Mouse (Mus musculus): Measurements from ENCODE around the gene Sgca. TPM values are rescaled to one million over a fixed set of nuclear protein-coding genes. Genes with fewer than 3 reads are reported as not detected.

Gene Sgca
- polyA plus RNA-seq, 1 experiment from 2014 or later, result 0.69 TPM

- Histone ChIP-seq H3K27me3 (no peaks in the 10 kb centered on the region), H3K4me3 (no peak overlapping the region), H3K36me3 (no peaks in the 10 kb centered on the region), H3K4me2 (no peak overlapping the region), H3K27ac (no peak overlapping the region), H3K4me1 (peaks cover 28% of the 10 kb centered on the region), H3K9me3 (no peaks in the 10 kb centered on the region), H3K9ac (no peak overlapping the region)
- 54% methylated on average over 5 of the region's 5 CpGs for WGBS
- ATAC-seq (ENCODE audit: borderline replicate concordance, extremely low read depth, low FRiP score, low TSS enrichment), result no peak
Measured at GRCm38 (mm10) chr11:94962534-94963101, 13.5 kb downstream of the Sgca start.

- Histone ChIP-seq H3K36me3 (no peaks in the 10 kb centered on the region), H3K9ac (no peak overlapping the region)
- WGBS, result 7% methylated on average over 8 of the region's 8 CpGs
Measured at GRCm38 (mm10) chr11:94958065-94958858, 17.9 kb downstream of the Sgca start.

GRCm38 (mm10) chr11:94957693-94958064, 18.4 kb downstream of the Sgca start:
- peaks cover 33% of the 10 kb centered on the region for H3K4me1 ChIP-seq
- no peak overlapping the region for H3K4me3 ChIP-seq
- peak; percentile 19 for ATAC-seq (ENCODE audit: borderline replicate concordance, extremely low read depth, low FRiP score, low TSS enrichment)
- WGBS, result 82% methylated on average over 9 of the region's 9 CpGs
- no peak overlapping the region for H3K9ac ChIP-seq
- peak overlapping the region; percentile 35; the same call in 1 of the 2 replicates for H3K4me2 ChIP-seq
- H3K27ac ChIP-seq, result peak overlapping the region; percentile 84
- H3K9me3 ChIP-seq, result no peaks in the 10 kb centered on the region
- H3K27me3 ChIP-seq, result no peaks in the 10 kb centered on the region
- H3K36me3 ChIP-seq, result no peaks in the 10 kb centered on the region

More at GRCm38 (mm10) chr11:94958065-94958858, 17.9 kb downstream of the Sgca start:
- peak; percentile 83 for ATAC-seq (ENCODE audit: borderline replicate concordance, extremely low read depth, low FRiP score, low TSS enrichment)
- H3K27me3 ChIP-seq, result no peaks in the 10 kb centered on the region
- peaks cover 36% of the 10 kb centered on the region for H3K4me1 ChIP-seq
- peak overlapping the region; percentile 84 for H3K27ac ChIP-seq
- H3K9me3 ChIP-seq, result no peaks in the 10 kb centered on the region
- no peak overlapping the region for H3K4me3 ChIP-seq
- H3K4me2 ChIP-seq, result peak overlapping the region; percentile 35; the same call in 1 of the 2 replicates

- 59% methylated on average over 9 of the region's 9 CpGs for WGBS
- H3K9ac ChIP-seq, result no peak overlapping the region
- H3K27ac ChIP-seq, result peak overlapping the region; percentile 54
- peaks cover 18% of the 10 kb centered on the region for H3K36me3 ChIP-seq
- H3K4me3 ChIP-seq, result no peak overlapping the region
- H3K4me2 ChIP-seq, result no peak overlapping the region
- ATAC-seq (ENCODE audit: borderline replicate concordance, extremely low read depth, low FRiP score, low TSS enrichment), result no peak
- no peaks in the 10 kb centered on the region for H3K27me3 ChIP-seq
- H3K9me3 ChIP-seq, result no peaks in the 10 kb centered on the region
- H3K4me1 ChIP-seq, result peaks cover 30% of the 10 kb centered on the region
Measured at GRCm38 (mm10) chr11:94955103-94955502, 21.0 kb downstream of the Sgca start.

GRCm38 (mm10) chr11:94952169-94952568, 24.0 kb downstream of the Sgca start:
- Histone ChIP-seq H3K27me3 (no peaks in the 10 kb centered on the region), H3K4me2 (no peak overlapping the region), H3K36me3 (peaks cover 47% of the 10 kb centered on the region), H3K9me3 (no peaks in the 10 kb centered on the region), H3K9ac (no peak overlapping the region), H3K27ac (peak overlapping the region; percentile 3; the same call in 1 of the 2 replicates), H3K4me3 (no peak overlapping the region), H3K4me1 (0 out of 2 replicates have a peak, but pooled peaks cover 8% of the 10 kb centered on the region)
- WGBS, result 21% methylated on average over 6 of the region's 6 CpGs
- no peak for ATAC-seq (ENCODE audit: borderline replicate concordance, extremely low read depth, low FRiP score, low TSS enrichment)

- no peak for ATAC-seq (ENCODE audit: borderline replicate concordance, extremely low read depth, low FRiP score, low TSS enrichment)
- H3K27ac ChIP-seq, result peak overlapping the region; percentile 18
Measured at GRCm38 (mm10) chr11:94945236-94945635, 30.9 kb downstream of the Sgca start.

GRCm38 (mm10) chr11:94944295-94944694, 31.8 kb downstream of the Sgca start:
- no peak overlapping the region for H3K4me3 ChIP-seq
- H3K9me3 ChIP-seq, result no peaks in the 10 kb centered on the region
- H3K4me2 ChIP-seq, result no peak overlapping the region
- peaks cover 93% of the 10 kb centered on the region for H3K36me3 ChIP-seq
- WGBS, result 32% methylated on average over 8 of the region's 8 CpGs
- ATAC-seq (ENCODE audit: borderline replicate concordance, extremely low read depth, low FRiP score, low TSS enrichment), result no peak
- 0 out of 2 replicates have a peak, but pooled peaks cover 4% of the 10 kb centered on the region for H3K4me1 ChIP-seq
- H3K27me3 ChIP-seq, result no peaks in the 10 kb centered on the region
- no peak overlapping the region for H3K9ac ChIP-seq
- H3K27ac ChIP-seq, result peak overlapping the region; percentile 17; the same call in 1 of the 2 replicates

More at GRCm38 (mm10) chr11:94945236-94945635, 30.9 kb downstream of the Sgca start:
- H3K36me3 ChIP-seq, result peaks cover 93% of the 10 kb centered on the region
- no peaks in the 10 kb centered on the region for H3K27me3 ChIP-seq
- H3K4me1 ChIP-seq, result no peaks in the 10 kb centered on the region
- no peak overlapping the region for H3K9ac ChIP-seq
- H3K4me2 ChIP-seq, result no peak overlapping the region
- H3K4me3 ChIP-seq, result no peak overlapping the region
- WGBS, result 83% methylated on average over 12 of the region's 12 CpGs
- no peaks in the 10 kb centered on the region for H3K9me3 ChIP-seq

GRCm38 (mm10) chr11:94943054-94943453, 33.1 kb downstream of the Sgca start:
- Histone ChIP-seq H3K9me3 (no peaks in the 10 kb centered on the region), H3K27me3 (peaks cover 5% of the 10 kb centered on the region; the same call in 1 of the 2 replicates), H3K36me3 (peaks cover 81% of the 10 kb centered on the region), H3K9ac (no peak overlapping the region), H3K4me2 (no peak overlapping the region), H3K27ac (peak overlapping the region; percentile 38; the same call in 1 of the 2 replicates), H3K4me3 (no peak overlapping the region), H3K4me1 (peaks cover 14% of the 10 kb centered on the region; the same call in 1 of the 2 replicates)
- ATAC-seq (ENCODE audit: borderline replicate concordance, extremely low read depth, low FRiP score, low TSS enrichment), result no peak
- WGBS, result 66% methylated on average over 15 of the region's 15 CpGs

GRCm38 (mm10) chr11:94942282-94943023, 33.7 kb downstream of the Sgca start:
- Histone ChIP-seq H3K27me3 (peaks cover 5% of the 10 kb centered on the region; the same call in 1 of the 2 replicates), H3K36me3 (peaks cover 75% of the 10 kb centered on the region), H3K4me2 (no peak overlapping the region), H3K9ac (no peak overlapping the region), H3K4me1 (peaks cover 20% of the 10 kb centered on the region), H3K27ac (peak overlapping the region; percentile 38), H3K4me3 (no peak overlapping the region), H3K9me3 (no peaks in the 10 kb centered on the region)
- no peak for ATAC-seq (ENCODE audit: borderline replicate concordance, extremely low read depth, low FRiP score, low TSS enrichment)
- 49% methylated on average over 13 of the region's 13 CpGs for WGBS

GRCm38 (mm10) chr11:94941776-94942175, 34.4 kb downstream of the Sgca start:
- Histone ChIP-seq H3K4me1 (peaks cover 20% of the 10 kb centered on the region), H3K27ac (peak overlapping the region; percentile 25; the same call in 1 of the 2 replicates)
- no peak for ATAC-seq (ENCODE audit: borderline replicate concordance, extremely low read depth, low FRiP score, low TSS enrichment)

GRCm38 (mm10) chr11:94941121-94941520, 35.0 kb downstream of the Sgca start:
- H3K4me1 ChIP-seq, result peaks cover 20% of the 10 kb centered on the region
- H3K4me3 ChIP-seq, result no peak overlapping the region
- no peak overlapping the region for H3K9ac ChIP-seq
- H3K4me2 ChIP-seq, result no peak overlapping the region
- H3K9me3 ChIP-seq, result no peaks in the 10 kb centered on the region
- peaks cover 9% of the 10 kb centered on the region; the same call in 1 of the 2 replicates for H3K27me3 ChIP-seq
- 0 out of 2 replicates have a peak overlapping the region, but pooled peaks have one; percentile 25 for H3K27ac ChIP-seq
- peaks cover 62% of the 10 kb centered on the region for H3K36me3 ChIP-seq
- ATAC-seq (ENCODE audit: borderline replicate concordance, extremely low read depth, low FRiP score, low TSS enrichment), result no peak
- WGBS, result 37% methylated on average over 9 of the region's 9 CpGs

More at GRCm38 (mm10) chr11:94941776-94942175, 34.4 kb downstream of the Sgca start:
- H3K27me3 ChIP-seq, result peaks cover 5% of the 10 kb centered on the region; the same call in 1 of the 2 replicates
- 64% methylated on average over 8 of the region's 8 CpGs for WGBS
- no peak overlapping the region for H3K4me3 ChIP-seq
- H3K36me3 ChIP-seq, result peaks cover 68% of the 10 kb centered on the region
- H3K9me3 ChIP-seq, result no peaks in the 10 kb centered on the region
- no peak overlapping the region for H3K9ac ChIP-seq
- no peak overlapping the region for H3K4me2 ChIP-seq

Measured in lung, embryonic 15.5 days (tissue).